Mouse (Mus musculus) limb, embryonic 15.5 days (tissue): ENCODE measurements around the gene Cd209a. TPM values are rescaled to one million over a fixed set of nuclear protein-coding genes. Genes with fewer than 3 reads are reported as not detected.
"Not testable (repeated sequence)": the region's sequence is repeated elsewhere in the genome, so short reads cannot be mapped to it uniquely, and the experiment has no call there.

Experiments
- ATAC-seq: fragments of 200-750 bp; cut with Nextera tagmentation; 2 replicates; pipeline ENCODE4 v1.8.0; 2017; ENCODE audit warnings: low read depth, moderate TSS enrichment; ENCODE audit not compliant: insufficient number of reproducible peaks, low FRiP score, low TSS enrichment
- H3K27ac ChIP-seq: fragments of 300-500 bp; sonication (generic); 2 replicates; pipeline ENCODE4 v1.5.1; 2015; ENCODE audit warnings: moderate library complexity, mild to moderate bottlenecking, inconsistent platforms
- H3K27me3 ChIP-seq: fragments of 300-500 bp; sonication (generic); 2 replicates; pipeline ENCODE4 v1.6.1; 2015; ENCODE audit warnings: inconsistent platforms
- H3K36me3 ChIP-seq: fragments of 300-500 bp; sonication (generic); 2 replicates; pipeline ENCODE4 v1.6.1; 2015; ENCODE audit warnings: inconsistent platforms
- H3K4me1 ChIP-seq: fragments of 300-500 bp; sonication (generic); 2 replicates; pipeline ENCODE4 v1.6.1; 2015; ENCODE audit warnings: inconsistent platforms
- H3K4me2 ChIP-seq: fragments of 300-500 bp; sonication (generic); 2 replicates; pipeline ENCODE4 v1.6.1; 2015; ENCODE audit warnings: mild to moderate bottlenecking, inconsistent platforms
- H3K4me3 ChIP-seq: fragments of 300-500 bp; sonication (generic); 2 replicates; pipeline ENCODE4 v1.5.1; 2015; ENCODE audit warnings: mild to moderate bottlenecking, inconsistent platforms
- H3K9ac ChIP-seq: fragments of 300-500 bp; sonication (generic); 2 replicates; pipeline ENCODE4 v1.6.1; 2015; ENCODE audit warnings: inconsistent platforms
- H3K9me3 ChIP-seq: fragments of 300-500 bp; sonication (generic); 2 replicates; pipeline ENCODE4 v1.6.1; 2016; ENCODE audit warnings: inconsistent platforms
- WGBS: fragments of 180-500 bp; shearing (Covaris S2); methylation state at CpG from one replicate; pipeline ENCODE4 v1.1.7; 2015; 5-methylcytosine and 5-hydroxymethylcytosine counted together
- polyA plus RNA-seq: library from polyadenylated mRNA; unstranded; fragments of >200 nt; fragmentation: Nextera tagmentation; extraction: Ambion mirVana; gene quantifications from 2 replicates; pipeline ENCODE4 v1.2.1, GENCODE M21; 2015

Cd209a gene
- polyA plus RNA-seq = 0.52 and 0.77 TPM in 2 replicates

GRCm38 (mm10) chr8:3748761-3749160 lies at the start of gene Cd209a:
Gene Cd209a (minus strand): TSS chr8:3748984.
- ATAC-seq = no peak
- H3K4me1 ChIP-seq = no peaks in the 10 kb centered on the region

GRCm38 (mm10) chr8:3768641-3769040 lies 19.9 kb upstream of the Cd209a start:
- H3K27ac ChIP-seq, H3K4me1 ChIP-seq, ATAC-seq, H3K9me3 ChIP-seq, H3K36me3 ChIP-seq, H3K9ac ChIP-seq, H3K4me2 ChIP-seq, H3K27me3 ChIP-seq, H3K4me3 ChIP-seq: not testable (repeated sequence)
- WGBS = 80% methylated on average over 5 of the region's 5 CpGs

More at GRCm38 (mm10) chr8:3748761-3749160, at the start of gene Cd209a:
- Histone ChIP-seq H3K27ac (no peak within 1 kb of the TSS), H3K4me3 (no peak within 1 kb of the TSS), H3K9ac (no peak within 1 kb of the TSS), H3K36me3 (no peaks in the 10 kb centered on the region), H3K27me3 (no peaks in the 10 kb centered on the region), H3K4me2 (no peak within 1 kb of the TSS), H3K9me3 (no peaks in the 10 kb centered on the region)
- 85% methylated on average over 4 of the region's 4 CpGs for WGBS

GRCm38 (mm10) chr8:3754261-3754850 lies 5.6 kb upstream of the Cd209a start:
- peak; percentile 99 for ATAC-seq
- no peak overlapping the region for H3K4me2 ChIP-seq
- H3K9me3 ChIP-seq = no peaks in the 10 kb centered on the region
- no peaks in the 10 kb centered on the region for H3K36me3 ChIP-seq
- WGBS = 66% methylated on average over 18 of the region's 18 CpGs
- H3K9ac ChIP-seq = no peak overlapping the region
- H3K27ac ChIP-seq = no peak overlapping the region
- no peaks in the 10 kb centered on the region for H3K4me1 ChIP-seq
- H3K27me3 ChIP-seq = no peaks in the 10 kb centered on the region
- no peak overlapping the region for H3K4me3 ChIP-seq

- no peaks in the 10 kb centered on the region for H3K36me3 ChIP-seq
- H3K27me3 ChIP-seq = no peaks in the 10 kb centered on the region
- H3K4me3 ChIP-seq = no peak overlapping the region
- H3K9me3 ChIP-seq = no peaks in the 10 kb centered on the region
- no peaks in the 10 kb centered on the region for H3K4me1 ChIP-seq
- no peak for ATAC-seq
- 92% methylated on average over 2 of the region's 2 CpGs for WGBS
- no peak overlapping the region for H3K4me2 ChIP-seq
- no peak overlapping the region for H3K27ac ChIP-seq
- no peak overlapping the region for H3K9ac ChIP-seq
Observed at GRCm38 (mm10) chr8:3736947-3737346, 11.8 kb downstream of the Cd209a start.

- Histone ChIP-seq H3K9ac (no peak overlapping the region), H3K4me3 (no peak overlapping the region), H3K4me2 (no peak overlapping the region), H3K9me3 (no peaks in the 10 kb centered on the region), H3K27me3 (no peaks in the 10 kb centered on the region), H3K4me1 (no peaks in the 10 kb centered on the region), H3K36me3 (no peaks in the 10 kb centered on the region), H3K27ac (no peak overlapping the region)
- 87% methylated on average over 2 of the region's 2 CpGs for WGBS
- ATAC-seq = no peak
Observed at GRCm38 (mm10) chr8:3735599-3735998, 13.2 kb downstream of the Cd209a start.

DNA sequence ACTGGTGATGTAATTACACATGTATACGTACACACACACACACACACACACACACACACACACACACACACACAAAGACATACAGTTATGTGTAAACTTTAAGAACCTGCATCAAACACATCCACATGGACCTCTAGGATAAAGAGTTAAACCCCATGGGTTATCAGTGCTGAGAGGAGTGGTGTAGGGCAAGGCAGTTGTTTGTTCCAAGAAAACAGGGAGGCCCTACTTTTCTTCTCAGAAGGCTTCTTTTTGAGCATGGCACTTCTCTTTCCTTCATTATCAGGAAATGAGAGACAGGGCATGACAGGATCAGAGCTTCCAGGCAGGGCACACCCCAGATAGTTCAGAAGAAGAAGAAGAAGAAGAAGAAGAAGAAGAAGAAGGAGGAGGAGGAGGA lies 14.7 kb downstream of the Cd209a start:
- H3K9ac ChIP-seq = no peak overlapping the region
- no peak overlapping the region for H3K4me2 ChIP-seq
- 63% methylated on average over 1 of the region's 1 CpGs for WGBS
- no peak overlapping the region for H3K27ac ChIP-seq
- H3K36me3 ChIP-seq = no peaks in the 10 kb centered on the region
- no peaks in the 10 kb centered on the region for H3K4me1 ChIP-seq
- ATAC-seq = no peak
- no peaks in the 10 kb centered on the region for H3K27me3 ChIP-seq
- H3K9me3 ChIP-seq = no peaks in the 10 kb centered on the region
- H3K4me3 ChIP-seq = no peak overlapping the region

DNA sequence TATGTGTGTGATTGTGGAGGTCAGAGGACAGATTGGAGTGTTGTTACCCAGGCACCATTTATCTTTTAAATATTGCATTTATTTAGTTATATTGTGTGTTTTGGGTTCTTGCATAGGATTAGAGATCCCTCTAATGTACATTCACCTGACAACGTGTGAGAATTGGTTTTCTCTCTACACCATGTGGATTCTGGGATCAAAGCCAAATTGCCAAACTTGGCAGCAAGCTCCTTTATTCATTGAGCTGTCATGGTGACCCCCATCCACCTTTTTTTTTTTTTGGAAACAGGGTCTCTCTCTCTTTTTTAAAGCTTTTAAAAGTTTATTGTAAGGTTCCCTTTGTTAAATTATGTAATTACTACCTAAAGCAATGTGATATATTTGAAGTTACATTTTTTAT lies 27.7 kb downstream of the Cd209a start:
- no peaks in the 10 kb centered on the region for H3K9me3 ChIP-seq
- H3K4me2 ChIP-seq = no peak overlapping the region
- no peaks in the 10 kb centered on the region for H3K27me3 ChIP-seq
- H3K4me3 ChIP-seq = no peak overlapping the region
- no peak overlapping the region for H3K9ac ChIP-seq
- 29% methylated on average over 1 of the region's 1 CpGs for WGBS
- no peak overlapping the region for H3K27ac ChIP-seq
- no peaks in the 10 kb centered on the region for H3K36me3 ChIP-seq
- H3K4me1 ChIP-seq = no peaks in the 10 kb centered on the region
- ATAC-seq = no peak

DNA sequence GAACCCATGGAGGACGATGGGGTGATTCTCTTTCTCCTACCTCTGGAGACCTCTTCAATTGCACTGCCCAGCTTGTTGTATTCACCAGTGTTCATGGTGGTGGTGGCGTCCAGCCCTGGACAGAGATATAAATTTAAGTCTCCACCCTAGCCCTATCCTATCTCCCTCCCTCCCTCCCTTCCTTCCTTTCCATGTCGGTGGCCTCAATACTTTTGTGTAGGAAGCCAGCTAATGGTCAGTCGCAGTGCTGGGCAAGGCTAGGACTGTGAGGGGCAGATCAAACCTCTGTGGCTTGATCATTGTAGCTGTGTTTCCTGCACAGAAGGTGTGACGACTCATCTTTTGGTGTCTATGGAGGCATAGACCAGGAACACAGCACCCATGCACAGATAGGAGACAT lies 28.2 kb downstream of the Cd209a start, which contains the start of gene Clec4g:
Gene Clec4g (minus strand): TSS at position 101 of the 400 bp plus-strand sequence.
- no peak within 1 kb of the TSS for H3K9ac ChIP-seq
- no peaks in the 10 kb centered on the region for H3K27me3 ChIP-seq
- H3K36me3 ChIP-seq = no peaks in the 10 kb centered on the region
- ATAC-seq = no peak
- H3K4me1 ChIP-seq = no peaks in the 10 kb centered on the region
- no peak within 1 kb of the TSS for H3K27ac ChIP-seq
- H3K9me3 ChIP-seq = no peaks in the 10 kb centered on the region
- no peak within 1 kb of the TSS for H3K4me3 ChIP-seq
- 76% methylated on average over 5 of the region's 5 CpGs for WGBS
- no peak within 1 kb of the TSS for H3K4me2 ChIP-seq

- H3K27ac ChIP-seq = no peak overlapping the region
- no peaks in the 10 kb centered on the region for H3K27me3 ChIP-seq
- 15% methylated on average over 14 of the region's 14 CpGs for WGBS
- H3K9me3 ChIP-seq = no peaks in the 10 kb centered on the region
- H3K4me2 ChIP-seq = no peak overlapping the region
- no peak overlapping the region for H3K4me3 ChIP-seq
- H3K9ac ChIP-seq = no peak overlapping the region
- H3K36me3 ChIP-seq = no peaks in the 10 kb centered on the region
- no peaks in the 10 kb centered on the region for H3K4me1 ChIP-seq
- ATAC-seq = no peak
Observed at GRCm38 (mm10) chr8:3718559-3718958, 30.2 kb downstream of the Cd209a start.

GRCm38 (mm10) chr8:3717321-3717954 lies 31.3 kb downstream of the Cd209a start:
- Histone ChIP-seq H3K4me2 (no peak overlapping the region), H3K36me3 (no peaks in the 10 kb centered on the region), H3K4me1 (no peaks in the 10 kb centered on the region), H3K4me3 (no peak overlapping the region), H3K9me3 (no peaks in the 10 kb centered on the region), H3K27ac (no peak overlapping the region), H3K27me3 (no peaks in the 10 kb centered on the region), H3K9ac (no peak overlapping the region)
- no peak for ATAC-seq
- WGBS = 82% methylated on average over 12 of the region's 12 CpGs

DNA sequence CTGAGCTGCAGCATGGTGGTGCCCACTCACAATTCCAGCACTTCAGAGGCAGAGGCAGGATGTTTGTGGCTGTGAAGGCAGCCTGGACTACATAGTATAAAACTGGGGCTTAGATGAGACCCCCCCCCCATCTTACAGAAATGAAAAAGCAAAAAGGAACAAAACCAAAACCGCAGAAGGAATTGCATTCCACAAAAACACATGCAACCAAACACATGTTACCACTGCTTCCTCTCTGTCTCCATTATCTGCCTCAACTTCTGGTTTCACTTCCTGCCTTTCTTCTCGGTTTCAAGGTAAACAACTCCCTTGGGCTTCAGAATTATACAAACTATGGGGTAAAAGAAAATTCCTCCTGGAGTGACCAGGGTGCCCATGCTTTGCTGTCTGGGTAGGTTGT lies 37.1 kb downstream of the Cd209a start:
- no peaks in the 10 kb centered on the region for H3K27me3 ChIP-seq
- no peak overlapping the region for H3K9ac ChIP-seq
- H3K36me3 ChIP-seq = no peaks in the 10 kb centered on the region
- ATAC-seq = no peak
- no peak overlapping the region for H3K27ac ChIP-seq
- no peaks in the 10 kb centered on the region for H3K4me1 ChIP-seq
- 57% methylated on average over 2 of the region's 2 CpGs for WGBS
- no peaks in the 10 kb centered on the region for H3K9me3 ChIP-seq
- H3K4me2 ChIP-seq = no peak overlapping the region
- H3K4me3 ChIP-seq = no peak overlapping the region

DNA sequence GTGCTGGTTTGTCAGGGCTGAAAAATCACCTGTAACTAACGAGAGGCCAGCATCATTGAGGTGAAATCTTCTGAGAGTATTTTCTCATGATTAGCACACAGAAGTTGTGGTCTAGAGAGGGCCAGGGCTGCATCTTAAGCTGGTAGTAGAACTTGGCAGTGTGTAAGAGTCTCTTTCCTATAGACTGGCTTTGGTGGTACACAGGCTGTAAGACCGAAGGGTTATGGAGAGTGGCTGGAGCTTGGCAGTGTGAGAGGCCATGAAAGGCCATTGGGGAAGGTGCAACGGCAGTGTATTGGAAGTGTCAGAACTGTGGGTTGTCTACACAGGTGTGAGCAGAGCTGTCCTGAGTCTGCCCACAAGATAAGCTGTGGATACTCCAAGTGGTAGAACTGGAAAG lies 38.5 kb downstream of the Cd209a start:
- no peaks in the 10 kb centered on the region for H3K36me3 ChIP-seq
- no peak overlapping the region for H3K9ac ChIP-seq
- H3K4me2 ChIP-seq = no peak overlapping the region
- no peaks in the 10 kb centered on the region for H3K9me3 ChIP-seq
- H3K27me3 ChIP-seq = no peaks in the 10 kb centered on the region
- ATAC-seq = no peak
- no peak overlapping the region for H3K27ac ChIP-seq
- no peak overlapping the region for H3K4me3 ChIP-seq
- 80% methylated on average over 3 of the region's 3 CpGs for WGBS
- no peaks in the 10 kb centered on the region for H3K4me1 ChIP-seq
